Mouse (Mus musculus) embryonic facial prominence, embryonic 11.5 days (tissue): Measurements from ENCODE around the gene Mfsd12. TPM values are rescaled to one million over a fixed set of nuclear protein-coding genes. Genes with fewer than 3 reads are reported as not detected.

Experiments
- ATAC-seq: fragments of 200-750 bp; cut with Nextera tagmentation; replicated peaks from 2 replicates; pipeline ENCODE4 v1.8.0; 2017; ENCODE audit warnings: low read depth; ENCODE audit not compliant: insufficient number of reproducible peaks, low FRiP score, low TSS enrichment
- DNase-seq: peaks from one replicate; pipeline ENCODE4 v3.0.0-alpha.2; 2015; ENCODE audit warnings: low spot score
- H3K27ac ChIP-seq: fragments of 300-500 bp; sonication (generic); replicated peaks from 2 replicates; pipeline ENCODE4 v1.5.1; 2014; ENCODE audit warnings: mild to moderate bottlenecking, low read depth, low read length, control low read depth
- H3K27me3 ChIP-seq: fragments of 300-500 bp; sonication (generic); 2 replicates; pipeline ENCODE4 v1.6.1; 2014; ENCODE audit warnings: mild to moderate bottlenecking, low read length, moderate library complexity, mixed read lengths; ENCODE audit not compliant: control insufficient read depth, insufficient read depth
- H3K36me3 ChIP-seq: fragments of 300-500 bp; sonication (generic); replicated peaks from 2 replicates; pipeline ENCODE4 v1.6.1; 2014; ENCODE audit warnings: low read depth, mild to moderate bottlenecking, low read length, moderate library complexity, mixed read lengths; ENCODE audit not compliant: control insufficient read depth, insufficient read depth
- H3K4me1 ChIP-seq: fragments of 300-500 bp; sonication (generic); 2 replicates; pipeline ENCODE4 v1.6.1; 2014; ENCODE audit warnings: low read length, mixed read lengths; ENCODE audit not compliant: control insufficient read depth, insufficient read depth
- H3K4me2 ChIP-seq: fragments of 300-500 bp; sonication (generic); 2 replicates; pipeline ENCODE4 v1.6.1; 2014; ENCODE audit warnings: low read depth, mild to moderate bottlenecking, control low read depth, low read length, moderate library complexity
- H3K4me3 ChIP-seq: fragments of 300-500 bp; sonication (generic); 2 replicates; pipeline ENCODE4 v1.5.1; 2014; ENCODE audit warnings: low read depth, low read length, control low read depth
- H3K9ac ChIP-seq: fragments of 300-500 bp; sonication (generic); replicated peaks from 2 replicates; pipeline ENCODE4 v1.6.1; 2014; ENCODE audit warnings: mild to moderate bottlenecking, control low read depth, low read length
- H3K9me3 ChIP-seq: fragments of 300-500 bp; sonication (generic); replicated peaks from 2 replicates; pipeline ENCODE4 v1.6.1; 2016; ENCODE audit warnings: mild to moderate bottlenecking, low read length, inconsistent platforms, mixed read lengths; ENCODE audit not compliant: control insufficient read depth
- WGBS: fragments of 180-500 bp; shearing (Covaris S2); extraction: QIAGEN DNeasy Blood & Tissue Kit; methylation state at CpG from one replicate; pipeline ENCODE4 v1.1.7; 2014; 5-methylcytosine and 5-hydroxymethylcytosine counted together
- polyA plus RNA-seq: library from polyadenylated mRNA; unstranded; fragments of >200 nt; fragmentation: Nextera tagmentation; extraction: Ambion mirVana; gene quantifications from 2 replicates; pipeline ENCODE4 v1.2.1, GENCODE M21; 2014

Gene Mfsd12
- polyA plus RNA-seq, 1 experiment from 2014 or later: 4.0 TPM

DNA sequence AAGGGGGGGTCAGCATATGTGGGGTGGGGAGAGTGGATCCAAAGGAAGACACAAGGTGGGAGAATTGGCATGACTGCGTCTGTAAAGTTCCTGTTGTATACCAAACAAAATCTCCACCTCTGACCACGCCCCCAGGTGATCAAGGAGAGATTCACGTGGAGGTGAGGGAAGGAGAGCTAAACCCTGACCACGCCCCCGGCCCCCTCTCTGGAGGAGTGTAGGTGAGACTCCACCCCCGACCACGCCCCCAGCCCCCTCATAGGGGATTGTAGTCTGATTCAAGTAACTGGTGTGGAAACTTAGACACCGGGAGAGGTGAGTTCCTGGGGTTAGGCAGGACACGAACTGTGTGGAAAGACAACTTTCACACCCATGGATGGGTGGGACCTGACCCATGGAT lies 46.8 kb downstream of the Mfsd12 start:
- Histone ChIP-seq H3K27me3 (peaks cover 2% of the 10 kb centered on the region; the same call in 1 of the 2 replicates), H3K27ac (0 out of 2 replicates have a peak overlapping the region, but pooled peaks have one; percentile 16), H3K4me3 (no peak overlapping the region), H3K36me3 (no peaks in the 10 kb centered on the region), H3K9ac (no peak overlapping the region), H3K9me3 (no peaks in the 10 kb centered on the region), H3K4me2 (no peak overlapping the region), H3K4me1 (peaks cover 32% of the 10 kb centered on the region)
- ATAC-seq (no peak), DNase-seq (no peak)
- WGBS: 15% methylated on average over 9 of the region's 9 CpGs

DNA sequence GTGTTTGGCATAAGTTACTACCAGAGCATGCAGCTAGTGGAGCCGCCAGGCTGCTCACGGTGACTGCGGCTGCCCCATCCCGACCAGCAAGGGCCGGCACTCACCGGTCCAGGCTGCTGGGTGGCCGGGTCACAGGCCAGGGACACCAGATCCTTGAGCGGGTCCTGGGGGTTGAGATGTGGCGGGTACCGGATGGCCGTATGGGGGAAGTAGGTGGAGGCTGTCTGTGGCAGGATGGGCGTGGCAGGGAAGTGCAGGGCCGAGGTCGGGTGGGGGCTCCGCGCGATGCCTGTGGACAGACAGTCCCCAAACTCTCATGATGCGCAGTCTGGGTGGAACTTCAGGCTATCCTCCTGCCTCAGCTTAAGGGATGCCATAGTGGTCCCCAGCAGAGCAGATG lies 47.4 kb downstream of the Mfsd12 start:
- H3K4me1 ChIP-seq: peaks cover 33% of the 10 kb centered on the region
- H3K27ac ChIP-seq: 0 out of 2 replicates have a peak overlapping the region, but pooled peaks have one; percentile 16
- no peaks in the 10 kb centered on the region for H3K9me3 ChIP-seq
- ATAC-seq (no peak), DNase-seq (no peak)
- no peak overlapping the region for H3K4me3 ChIP-seq
- WGBS: 62% methylated on average over 18 of the region's 18 CpGs
- H3K36me3 ChIP-seq: no peaks in the 10 kb centered on the region
- H3K27me3 ChIP-seq: peaks cover 2% of the 10 kb centered on the region; the same call in 1 of the 2 replicates
- H3K9ac ChIP-seq: no peak overlapping the region
- no peak overlapping the region for H3K4me2 ChIP-seq

DNA sequence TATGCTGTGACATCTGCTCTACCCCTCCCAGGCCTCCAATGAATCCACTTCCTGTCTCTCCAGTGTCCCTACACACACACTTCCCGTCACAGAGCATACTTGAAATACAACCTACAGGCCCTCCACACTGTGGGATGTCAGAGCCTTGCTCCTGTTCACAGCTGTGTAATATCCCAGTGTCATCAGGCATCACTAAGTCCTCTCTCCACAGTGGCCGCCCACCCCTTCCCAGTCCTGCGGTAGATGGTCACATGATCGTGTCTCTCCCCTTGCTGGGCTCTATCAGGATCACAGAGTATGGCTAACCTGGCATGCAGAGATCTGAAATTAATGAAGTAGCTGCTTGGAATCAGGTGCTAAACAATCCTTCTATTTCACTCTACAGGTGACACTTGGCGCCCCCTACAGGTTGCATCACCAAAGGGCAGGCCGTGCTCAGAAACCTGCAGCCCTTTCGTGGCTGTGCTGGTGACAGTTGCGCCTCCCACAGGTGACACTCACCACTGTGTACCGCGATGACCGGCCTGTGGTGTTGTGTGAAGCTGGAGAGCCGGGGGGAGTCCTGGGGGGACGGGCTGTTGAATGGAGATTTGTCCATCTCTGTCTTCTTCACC lies 48.4 kb downstream of the Mfsd12 start:
- peak; percentile 64 for DNase-seq
- no peaks in the 10 kb centered on the region for H3K9me3 ChIP-seq
- H3K27ac ChIP-seq: no peak overlapping the region
- H3K4me2 ChIP-seq: no peak overlapping the region; the same call in 1 of the 2 replicates
- peaks cover 2% of the 10 kb centered on the region; the same call in 1 of the 2 replicates for H3K27me3 ChIP-seq
- peaks cover 29% of the 10 kb centered on the region for H3K4me1 ChIP-seq
- H3K4me3 ChIP-seq: no peak overlapping the region
- no peak for ATAC-seq
- WGBS: 44% methylated on average over 13 of the region's 13 CpGs
- no peak overlapping the region for H3K9ac ChIP-seq
- no peaks in the 10 kb centered on the region for H3K36me3 ChIP-seq

DNA sequence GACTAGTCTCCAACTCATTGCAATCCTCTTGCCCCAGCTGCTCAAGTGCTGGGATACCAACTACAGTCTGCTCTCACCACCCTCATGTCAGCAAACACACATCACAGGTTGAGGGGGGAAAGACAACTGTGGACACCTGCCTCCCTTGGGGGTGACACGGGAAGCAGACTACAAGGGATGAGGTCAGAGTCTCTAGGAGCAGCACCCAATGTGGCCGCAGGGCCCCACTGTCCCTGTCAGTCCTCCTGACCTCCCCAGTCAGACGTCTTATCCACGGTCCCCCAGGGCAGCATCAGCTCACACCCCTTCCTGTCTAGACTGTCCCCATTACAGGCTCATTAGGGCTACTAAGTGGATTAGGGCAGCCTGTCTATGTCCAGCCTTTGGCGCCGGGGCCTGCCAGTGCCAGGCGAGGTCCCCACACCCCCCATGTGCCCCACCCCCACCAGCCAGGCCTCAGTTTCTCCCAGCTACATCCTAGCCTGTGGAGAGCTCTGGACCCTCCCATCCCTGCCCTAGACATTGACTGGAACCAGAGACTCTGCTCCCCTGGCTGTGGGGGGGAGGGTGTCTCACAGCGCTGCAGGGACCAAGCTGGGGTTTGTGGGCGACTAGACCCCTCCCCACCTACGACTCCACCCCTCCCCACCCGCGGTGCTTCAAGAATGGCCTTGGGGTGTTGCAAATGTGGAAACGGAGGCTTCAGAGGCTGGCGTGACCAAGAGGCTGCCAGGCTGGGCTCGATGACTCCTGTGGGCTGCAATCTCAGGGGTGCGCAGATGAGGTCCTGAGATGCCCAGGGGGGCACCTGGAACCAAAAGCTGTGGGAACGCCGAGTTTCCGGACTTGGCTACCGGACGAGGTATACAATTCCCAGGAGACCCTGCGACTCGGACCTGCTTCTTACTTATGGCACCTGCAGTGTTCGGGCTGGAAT lies 49.5 kb downstream of the Mfsd12 start:
- DNase-seq (no peak), ATAC-seq (no peak)
- H3K27ac ChIP-seq: 0 out of 2 replicates have a peak overlapping the region, but pooled peaks have one; percentile 20
- peak overlapping the region; percentile 43 for H3K9ac ChIP-seq
- WGBS: 20% methylated on average over 24 of the region's 24 CpGs
- H3K4me2 ChIP-seq: peak overlapping the region; percentile 43
- peaks cover 28% of the 10 kb centered on the region for H3K4me1 ChIP-seq
- H3K4me3 ChIP-seq: peak overlapping the region; percentile 21; the same call in 1 of the 2 replicates
- H3K9me3 ChIP-seq: no peaks in the 10 kb centered on the region
- H3K36me3 ChIP-seq: no peaks in the 10 kb centered on the region; the same call in 1 of the 2 replicates
- peaks cover 2% of the 10 kb centered on the region; the same call in 1 of the 2 replicates for H3K27me3 ChIP-seq

DNA sequence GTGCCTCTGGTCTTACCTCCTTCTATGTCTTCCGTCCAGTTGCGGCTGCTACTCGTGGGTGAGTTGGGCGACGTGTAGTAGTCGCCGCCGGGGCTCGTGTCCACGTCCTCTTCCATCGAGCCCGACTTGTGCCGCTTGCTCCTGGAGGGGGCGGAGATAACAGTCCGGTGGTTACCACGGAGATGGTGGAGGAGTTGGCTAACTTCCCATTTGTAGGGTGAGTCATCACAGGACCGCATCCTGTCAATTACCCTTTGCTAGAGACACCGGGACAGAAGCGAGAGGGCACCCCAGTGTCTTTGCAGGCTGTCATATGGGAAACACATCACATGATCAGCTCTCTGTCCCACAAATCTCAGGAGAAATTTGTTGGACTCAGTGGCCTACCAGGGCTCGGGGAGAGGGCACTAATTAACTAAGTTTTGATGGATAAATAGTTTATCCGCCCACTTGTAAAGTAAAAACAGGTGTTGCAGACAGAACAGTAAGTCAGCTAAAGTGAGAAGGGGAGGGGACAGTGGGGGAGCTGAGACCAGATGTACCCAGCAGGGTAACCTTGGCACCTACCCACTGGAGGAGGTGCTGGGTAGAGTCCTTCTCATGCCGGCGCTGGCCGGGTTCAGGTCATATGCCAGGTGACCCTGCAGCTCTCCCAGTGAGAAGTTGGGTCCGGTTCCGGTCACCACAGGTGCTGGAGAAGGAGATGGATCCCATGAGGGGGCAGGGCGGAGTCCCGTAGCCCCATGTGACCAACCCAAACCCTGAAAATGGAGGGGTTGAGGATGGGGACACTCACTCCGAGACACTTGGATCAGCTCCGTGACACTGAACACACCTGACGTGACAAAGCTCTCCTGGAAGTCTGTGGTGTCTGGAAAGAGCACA lies 50.5 kb downstream of the Mfsd12 start:
- no peaks in the 10 kb centered on the region for H3K9me3 ChIP-seq
- H3K27ac ChIP-seq: no peak overlapping the region
- peak overlapping the region; percentile 43; the same call in 1 of the 2 replicates for H3K9ac ChIP-seq
- 19% methylated on average over 31 of the region's 31 CpGs for WGBS
- DNase-seq (peak; percentile 66), ATAC-seq (no peak)
- peaks cover 21% of the 10 kb centered on the region for H3K4me1 ChIP-seq
- H3K36me3 ChIP-seq: no peaks in the 10 kb centered on the region; the same call in 1 of the 2 replicates
- H3K27me3 ChIP-seq: peaks cover 2% of the 10 kb centered on the region; the same call in 1 of the 2 replicates
- peak overlapping the region; percentile 43 for H3K4me2 ChIP-seq
- H3K4me3 ChIP-seq: peak overlapping the region; percentile 21; the same call in 1 of the 2 replicates

DNA sequence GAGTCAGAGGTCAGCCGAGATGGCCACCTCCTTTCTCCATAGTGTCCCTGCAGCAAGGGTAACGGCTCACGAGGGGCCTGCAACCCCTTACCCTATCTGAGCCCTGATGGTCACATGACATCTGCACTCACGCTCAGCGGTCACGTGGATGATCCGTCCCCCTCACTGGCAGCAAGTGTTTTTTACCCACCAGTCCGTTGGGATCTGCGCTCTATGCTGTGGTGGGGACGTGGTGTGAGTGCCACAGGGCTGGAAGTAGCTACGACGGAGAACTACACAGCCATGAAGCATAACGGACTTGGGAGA lies 51.1 kb downstream of the Mfsd12 start:
- Histone ChIP-seq H3K4me3 (no peak overlapping the region), H3K27me3 (peaks cover 2% of the 10 kb centered on the region; the same call in 1 of the 2 replicates), H3K9ac (no peak overlapping the region; the same call in 1 of the 2 replicates), H3K36me3 (no peaks in the 10 kb centered on the region; the same call in 1 of the 2 replicates), H3K4me1 (peaks cover 15% of the 10 kb centered on the region), H3K9me3 (no peaks in the 10 kb centered on the region), H3K27ac (peak overlapping the region; percentile 41; the same call in 1 of the 2 replicates), H3K4me2 (no peak overlapping the region)
- 36% methylated on average over 13 of the region's 13 CpGs for WGBS
- ATAC-seq: no peak
- DNase-seq: no peak

DNA sequence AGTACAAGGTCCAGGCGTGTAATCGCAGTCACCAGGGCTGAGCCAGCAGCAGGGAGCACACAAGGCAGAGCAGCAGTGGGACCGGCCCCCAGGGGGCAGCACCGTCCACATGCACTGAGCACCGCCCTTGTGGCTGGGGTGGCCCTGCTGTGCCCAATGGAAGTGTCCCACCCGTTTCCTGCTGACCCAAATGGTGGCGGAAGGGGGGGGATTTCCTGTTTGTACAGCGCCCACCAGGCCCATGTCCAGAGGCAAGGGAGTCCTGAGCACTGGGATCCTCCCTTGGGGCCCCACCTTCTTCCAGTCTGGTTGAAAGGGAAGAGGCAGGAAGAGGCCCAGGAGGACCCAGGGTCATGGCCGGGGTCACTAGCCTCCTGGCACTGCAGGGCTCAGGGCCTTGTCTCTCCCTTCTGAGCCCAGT lies 51.6 kb downstream of the Mfsd12 start:
- Histone ChIP-seq H3K27me3 (peaks cover 2% of the 10 kb centered on the region; the same call in 1 of the 2 replicates), H3K4me1 (peaks cover 15% of the 10 kb centered on the region), H3K36me3 (no peaks in the 10 kb centered on the region; the same call in 1 of the 2 replicates), H3K4me2 (no peak overlapping the region), H3K9me3 (no peaks in the 10 kb centered on the region), H3K4me3 (no peak overlapping the region), H3K9ac (no peak overlapping the region), H3K27ac (peak overlapping the region; percentile 41; the same call in 1 of the 2 replicates)
- ATAC-seq: peak; percentile 7; the same call in 1 of the 2 replicates
- 15% methylated on average over 9 of the region's 9 CpGs for WGBS
- peak; percentile 69 for DNase-seq
